Mouse (Mus musculus): ENCODE data around the gene Metrn.

The Metrn gene

GRCm38 (mm10) chr17:25831451-25832281 is 34.7 kb upstream of the Metrn start:
- in situ Hi-C loops (cut with MboI, MseI), result loop anchor here (10.0 kb wide), 1 partner anchor 817 kb away; the partner anchor contains the start of genes Cramp1l and Ift140

DNA sequence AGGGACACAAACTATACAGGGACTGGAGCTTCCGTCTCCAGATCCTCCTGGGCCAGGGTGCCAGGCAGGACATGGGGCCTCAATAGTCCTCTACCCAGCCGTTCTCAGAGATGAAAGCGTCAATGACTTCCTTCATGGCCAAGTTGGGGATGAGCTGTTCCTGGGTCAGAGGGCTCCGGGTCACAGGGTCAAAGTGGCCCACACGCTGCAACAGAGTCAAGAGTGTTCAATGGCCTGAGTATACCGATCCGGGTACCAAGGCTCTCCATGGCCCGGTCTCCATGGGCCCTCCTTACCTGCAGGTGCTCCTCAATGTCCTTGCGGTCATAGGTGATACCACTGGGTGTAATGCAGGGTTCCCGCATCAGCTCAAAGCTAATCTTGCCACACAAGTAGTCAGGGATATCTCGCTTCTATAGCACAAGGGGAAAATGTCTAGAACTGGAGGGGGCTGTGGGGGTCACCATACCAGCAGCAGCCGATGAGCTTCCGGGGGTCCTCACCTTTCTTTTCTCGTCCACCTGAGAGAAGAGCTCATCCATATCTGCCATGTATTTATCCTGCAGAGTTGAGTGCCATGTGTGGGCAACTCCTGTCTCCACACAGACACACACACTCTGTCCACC is 34.0 kb upstream of the Metrn start:
- in situ Hi-C loops (cut with MboI, MseI), result loop anchor here (10.0 kb wide), 1 partner anchor 816 kb away; the partner anchor contains the start of genes Cramp1l and Ift140

GRCm38 (mm10) chr17:25830200-25830753 is 33.3 kb upstream of the Metrn start:
- in situ Hi-C loops (cut with MboI, MseI), result loop anchor here (10.0 kb wide), 1 partner anchor 815 kb away; the partner anchor contains the start of genes Cramp1l and Ift140

GRCm38 (mm10) chr17:25829558-25830017 is 32.7 kb upstream of the Metrn start:
- in situ Hi-C loops (cut with MboI, MseI), result loop anchor here (10.0 kb wide), 1 partner anchor 815 kb away; the partner anchor contains the start of genes Cramp1l and Ift140

GRCm38 (mm10) chr17:25828712-25829557 is 32.0 kb upstream of the Metrn start, which contains the start of gene Jmjd8:
Gene Jmjd8, plus strand, starts transcription at chr17:25828867.
- in situ Hi-C loops (cut with MboI, MseI), result no loop called here

GRCm38 (mm10) chr17:25828223-25828594 is 31.3 kb upstream of the Metrn start:
- in situ Hi-C loops (cut with MboI, MseI), result no loop called here

DNA sequence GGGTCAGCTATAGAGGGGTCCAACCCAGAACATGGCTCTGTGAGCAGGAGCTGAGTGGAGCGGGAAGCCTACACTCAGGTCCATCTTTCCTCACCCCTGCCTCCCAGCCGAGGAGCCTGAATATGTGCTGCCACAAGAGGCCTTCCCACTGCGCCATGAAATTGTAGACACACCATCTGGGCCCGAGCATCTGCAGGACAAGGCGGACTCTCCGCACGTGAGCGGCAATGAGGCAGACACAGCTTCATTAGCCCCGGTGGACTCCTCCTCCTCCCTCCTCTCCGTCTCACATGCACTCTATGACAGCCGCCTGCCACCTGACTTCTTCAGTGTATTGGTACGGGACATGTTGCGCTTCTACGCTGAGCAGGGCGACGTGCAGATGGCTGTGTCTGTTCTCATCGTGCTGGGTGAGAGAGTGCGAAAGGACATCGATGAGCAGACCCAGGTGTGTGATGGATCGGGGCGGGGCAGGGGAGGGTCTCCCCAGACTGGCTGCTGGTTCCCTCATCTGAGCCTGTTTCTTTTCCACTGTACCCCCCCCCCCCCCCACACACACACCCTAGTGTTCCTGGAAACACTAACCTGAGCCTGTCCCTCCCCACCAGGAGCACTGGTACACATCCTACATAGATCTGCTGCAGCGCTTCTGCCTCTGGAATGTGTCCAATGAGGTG is 30.7 kb upstream of the Metrn start:
- in situ Hi-C loops (cut with MboI, MseI), result no loop called here

DNA sequence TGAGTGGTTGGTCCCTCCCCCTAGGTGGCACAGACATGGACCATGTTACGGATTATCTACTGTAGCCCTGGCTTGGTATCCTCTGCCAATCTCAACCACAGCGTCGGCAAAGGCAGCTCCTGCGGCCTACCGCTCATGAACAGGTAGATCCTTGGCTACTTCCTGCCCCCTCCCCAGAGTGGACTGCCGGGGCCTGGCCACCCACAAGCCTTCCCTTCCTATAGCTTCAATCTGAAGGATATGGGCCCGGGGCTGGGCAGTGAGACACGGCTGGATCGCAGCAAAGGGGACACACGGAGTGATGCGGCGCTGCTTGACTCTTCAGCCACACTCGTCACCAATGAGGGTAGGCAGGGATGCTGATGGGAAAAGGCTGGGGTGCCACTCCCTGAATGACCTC is 30.1 kb upstream of the Metrn start:
- in situ Hi-C loops (cut with MboI, MseI), result no loop called here

DNA sequence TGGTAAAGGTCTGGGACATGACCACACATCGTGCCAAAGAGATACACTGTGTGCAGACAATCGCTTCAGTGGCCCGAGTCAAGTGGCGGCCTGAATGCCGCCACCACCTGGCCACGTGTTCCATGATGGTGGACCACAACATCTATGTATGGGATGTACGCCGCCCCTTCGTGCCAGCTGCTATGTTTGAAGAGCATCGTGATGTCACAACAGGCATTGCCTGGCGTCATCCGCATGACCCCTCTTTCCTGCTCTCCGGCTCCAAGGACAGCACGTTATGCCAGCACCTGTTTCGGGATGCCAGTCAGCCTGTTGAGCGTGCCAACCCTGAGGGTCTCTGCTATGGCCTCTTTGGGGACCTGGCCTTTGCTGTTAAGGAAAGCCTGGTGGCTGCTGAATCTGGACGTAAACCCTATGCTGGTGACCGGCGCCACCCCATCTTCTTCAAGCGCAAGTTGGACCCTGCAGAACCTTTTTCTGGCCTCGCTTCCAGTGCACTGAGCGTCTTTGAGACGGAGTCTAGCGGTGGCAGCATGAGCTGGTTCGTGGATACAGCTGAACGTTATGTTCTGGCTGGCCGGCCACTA is 29.1 kb upstream of the Metrn start:
- in situ Hi-C loops (cut with MboI, MseI), result no loop called here

DNA sequence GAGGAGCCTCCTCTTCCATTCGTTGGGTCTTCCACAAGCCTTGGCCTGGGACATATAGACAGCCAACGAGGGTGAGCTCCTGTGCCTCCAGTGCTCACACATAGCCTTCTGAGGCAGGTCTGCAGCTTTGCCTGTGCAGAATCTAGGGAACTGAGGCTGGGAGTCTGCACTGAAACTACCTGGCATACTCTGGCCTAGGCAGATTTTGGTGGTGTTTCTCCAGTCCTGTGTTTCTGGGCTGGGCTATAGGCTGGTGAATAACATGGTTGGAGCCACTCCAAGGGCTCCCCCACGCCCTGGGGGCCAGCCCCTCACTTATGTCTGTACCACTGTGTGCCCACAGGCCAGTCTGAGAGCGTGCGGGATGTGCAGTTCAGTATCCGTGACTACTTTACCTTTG is 28.4 kb upstream of the Metrn start:
- in situ Hi-C loops (cut with MboI, MseI), result no loop called here

GRCm38 (mm10) chr17:25824362-25825142 is 27.6 kb upstream of the Metrn start:
- in situ Hi-C loops (cut with MboI, MseI), result no loop called here

- in situ Hi-C loops (cut with MboI, MseI), result no loop called here
Measured at GRCm38 (mm10) chr17:25823452-25823851, 26.5 kb upstream of the Metrn start, which contains the start of gene Wdr24. Gene Wdr24, plus strand, starts transcription at chr17:25823627.

DNA sequence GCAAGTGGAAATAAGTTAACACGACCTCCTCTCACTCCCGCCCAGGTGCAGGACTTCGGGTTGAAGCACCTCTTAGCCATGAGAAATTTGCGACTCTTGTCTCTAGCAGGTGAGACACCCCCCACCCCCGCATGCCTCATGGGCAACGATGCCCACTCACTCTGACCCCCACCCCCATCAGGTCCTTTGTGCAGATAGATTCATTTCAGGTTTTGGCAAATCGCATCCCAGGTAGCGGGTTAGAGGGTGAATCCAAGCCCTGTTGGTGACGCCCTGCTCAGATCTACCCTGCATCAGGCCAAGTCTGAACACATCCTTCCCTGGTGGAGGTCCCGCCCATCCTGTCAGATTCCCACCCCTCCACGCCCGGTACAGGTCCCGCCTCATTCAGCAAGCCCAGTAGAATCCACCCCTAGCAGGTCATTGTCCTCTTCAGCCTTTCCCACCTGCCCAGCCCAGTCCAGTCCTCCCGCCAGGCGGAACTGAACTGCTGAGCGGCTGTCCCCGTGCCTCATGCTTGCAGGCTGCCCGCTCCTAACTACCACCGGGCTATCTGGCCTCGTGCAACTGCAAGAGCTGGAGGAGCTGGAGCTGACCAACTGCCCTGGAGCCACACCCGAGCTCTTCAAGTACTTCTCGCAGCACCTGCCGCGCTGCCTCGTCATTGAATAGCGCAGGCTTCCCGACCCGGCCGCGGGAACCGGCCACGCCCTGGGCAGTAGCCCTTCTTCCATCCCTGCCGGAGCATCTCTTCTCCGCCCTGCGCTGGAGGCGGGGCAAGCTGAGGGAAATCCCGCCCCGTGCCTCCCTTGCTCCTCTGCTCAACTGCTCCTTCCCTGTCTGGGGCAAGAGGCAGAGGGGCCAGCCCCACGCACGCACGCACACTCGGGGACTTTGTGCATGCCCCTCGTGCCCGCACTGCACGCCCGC is 22.2 kb upstream of the Metrn start:
- in situ Hi-C loops (cut with MboI, MseI), result no loop called here

- in situ Hi-C loops (cut with MboI, MseI), result no loop called here
Measured at GRCm38 (mm10) chr17:25817662-25818061, 20.7 kb upstream of the Metrn start.

DNA sequence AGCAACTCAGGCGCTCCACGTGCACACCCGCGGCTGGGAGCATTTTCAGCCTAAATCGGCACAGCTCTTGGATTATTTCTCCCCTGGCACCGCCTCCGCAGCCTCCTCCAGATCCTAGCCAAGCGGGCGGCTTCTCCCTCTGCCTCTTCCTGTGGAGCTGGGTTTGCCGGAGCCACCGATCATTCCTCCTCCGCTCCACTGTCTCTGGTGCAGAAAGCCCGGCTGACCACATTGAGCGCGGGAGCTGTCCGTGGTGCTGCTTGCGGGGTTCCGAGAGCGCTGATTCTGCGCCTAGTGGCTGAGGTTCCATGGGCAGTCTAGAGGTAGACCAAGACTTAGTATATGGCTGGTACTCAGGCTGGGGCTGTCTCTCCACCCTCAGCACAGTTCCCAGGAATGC is 16.5 kb upstream of the Metrn start:
- in situ Hi-C loops (cut with MboI, MseI), result no loop called here

GRCm38 (mm10) chr17:25810890-25811289 is 14.0 kb upstream of the Metrn start:
- in situ Hi-C loops (cut with MboI, MseI), result no loop called here

DNA sequence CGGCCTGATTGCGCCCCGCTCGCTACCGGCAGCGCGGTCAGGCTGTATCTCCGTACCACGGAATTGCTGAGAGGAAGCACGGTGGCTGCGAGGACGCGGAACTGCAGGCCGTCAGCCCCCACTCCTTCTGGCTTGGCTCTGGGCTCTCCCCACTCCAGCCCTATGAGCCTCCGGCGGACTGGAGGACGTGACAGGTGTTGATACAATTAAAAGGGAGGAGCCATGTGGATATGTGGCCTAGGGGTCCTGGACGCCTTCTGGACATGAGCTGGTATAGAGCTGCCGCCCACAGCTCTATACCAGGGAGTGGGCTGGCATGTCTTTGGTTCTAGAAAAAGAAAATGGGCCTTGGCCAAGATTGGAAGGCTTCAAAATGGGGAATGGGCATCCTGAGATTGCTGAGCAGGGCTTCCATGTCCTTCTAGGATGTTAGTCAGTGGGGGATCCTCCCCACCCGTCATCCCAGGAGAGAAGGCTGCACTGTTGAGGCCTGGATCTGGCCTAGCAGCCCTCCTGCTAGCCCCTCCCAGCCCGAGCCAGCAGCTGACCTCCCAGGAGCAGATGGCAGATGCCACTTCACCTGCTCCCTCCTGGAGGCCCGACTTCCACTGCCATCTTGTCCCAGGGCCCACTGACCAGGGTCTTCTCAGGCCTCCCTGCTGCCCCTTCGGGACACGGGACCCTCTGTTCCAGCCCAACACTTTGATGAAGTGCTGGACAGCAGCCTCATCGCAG is 12.8 kb upstream of the Metrn start:
- in situ Hi-C loops (cut with MboI, MseI), result no loop called here
